Mouse (Mus musculus): ENCODE data around the gene Trpv4. TPM values are rescaled to one million over a fixed set of nuclear protein-coding genes. Genes with fewer than 3 reads are reported as not detected.

The Trpv4 gene
- polyA plus RNA-seq, 1 experiment from 2014 or later, result 1.1 TPM

DNA sequence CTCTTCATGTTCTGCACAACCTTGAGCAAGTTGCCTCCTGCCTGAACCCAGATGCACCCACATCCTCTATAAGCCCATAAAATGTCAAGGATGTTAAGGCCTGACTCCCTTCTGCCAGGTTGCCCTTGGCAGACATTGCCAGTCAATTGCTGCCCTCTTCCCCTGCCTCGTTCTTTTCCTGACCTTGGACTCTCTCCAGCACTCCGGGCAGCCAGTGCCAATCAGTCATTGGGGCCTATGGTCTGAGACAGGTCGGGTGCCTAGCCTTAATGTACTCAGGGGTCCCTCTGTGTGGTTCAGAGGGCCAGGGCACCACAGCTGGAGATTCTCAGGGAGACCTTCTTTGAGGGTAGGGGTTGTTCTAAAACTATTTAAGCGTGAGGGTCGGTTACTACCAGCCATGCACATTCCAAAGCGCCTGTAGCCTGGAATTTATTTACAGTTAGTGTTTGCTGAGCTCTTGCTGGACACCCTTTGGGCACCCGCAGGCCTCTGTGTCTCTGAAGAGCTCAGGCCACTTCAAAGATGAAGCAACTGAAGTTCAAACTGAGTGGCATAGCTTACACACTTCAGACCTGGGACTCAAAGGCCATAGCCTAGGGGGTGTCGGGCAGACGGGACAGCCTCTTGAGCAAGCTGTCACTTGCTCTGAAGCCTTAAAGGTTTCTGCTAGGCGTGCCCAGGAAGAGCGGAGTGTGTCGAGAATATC lies 84.1 kb downstream of the Trpv4 start:
- H3K36me3 ChIP-seq (replicated peaks; ENCODE audit: control insufficient read depth, insufficient read depth, low read depth, low read length), result no peaks in the 10 kb centered on the region
- H3K27me3 ChIP-seq (ENCODE audit: control insufficient read depth, insufficient read depth, low read length), result peaks cover 21% of the 10 kb centered on the region
- ATAC-seq (replicated peaks; ENCODE audit: insufficient number of reproducible peaks, low FRiP score, low TSS enrichment, low read depth) (no peak), DNase-seq (ENCODE audit: low spot score) (no peak)
- H3K9me3 ChIP-seq (replicated peaks; ENCODE audit: control insufficient read depth, low read length), result no peaks in the 10 kb centered on the region
- H3K9ac ChIP-seq (replicated peaks; ENCODE audit: low read length), result no peak overlapping the region
- WGBS, result 67% methylated on average over 12 of the region's 12 CpGs
- no peak overlapping the region for H3K4me3 ChIP-seq (ENCODE audit: low read depth, low read length)
- no peak overlapping the region for H3K27ac ChIP-seq (replicated peaks; ENCODE audit: low read depth, low read length)
- H3K4me2 ChIP-seq (ENCODE audit: low read depth, low read length), result no peak overlapping the region
- H3K4me1 ChIP-seq (ENCODE audit: control insufficient read depth, insufficient read depth, low read length), result peaks cover 35% of the 10 kb centered on the region

DNA sequence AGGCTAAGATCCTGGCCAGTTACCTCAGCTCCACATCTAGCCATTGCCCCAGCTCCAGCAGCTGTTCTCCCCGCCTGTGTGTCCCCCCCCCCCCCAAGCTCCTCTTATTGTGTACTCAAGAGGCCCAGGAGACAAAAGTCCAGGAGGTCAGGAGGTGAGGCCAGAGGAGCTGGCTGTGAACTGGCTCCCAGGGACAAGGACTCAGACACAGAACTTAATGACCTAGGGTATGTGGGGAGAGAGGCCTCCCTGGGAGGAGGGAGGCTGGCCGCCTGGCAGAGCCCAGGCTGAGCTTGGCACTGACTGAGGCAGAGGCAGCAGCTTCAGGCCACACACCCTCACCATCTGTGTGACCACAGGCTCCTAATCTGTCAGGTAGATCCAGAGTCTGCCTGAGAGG lies 85.2 kb downstream of the Trpv4 start:
- WGBS, result 18% methylated on average over 2 of the region's 2 CpGs
- no peaks in the 10 kb centered on the region for H3K36me3 ChIP-seq (replicated peaks; ENCODE audit: control insufficient read depth, insufficient read depth, low read depth, low read length)
- no peaks in the 10 kb centered on the region for H3K9me3 ChIP-seq (replicated peaks; ENCODE audit: control insufficient read depth, low read length)
- H3K9ac ChIP-seq (replicated peaks; ENCODE audit: low read length), result no peak overlapping the region
- H3K4me2 ChIP-seq (ENCODE audit: low read depth, low read length), result no peak overlapping the region
- no peak overlapping the region for H3K4me3 ChIP-seq (ENCODE audit: low read depth, low read length)
- DNase-seq (ENCODE audit: low spot score) (no peak), ATAC-seq (replicated peaks; ENCODE audit: insufficient number of reproducible peaks, low FRiP score, low TSS enrichment, low read depth) (no peak)
- H3K4me1 ChIP-seq (ENCODE audit: control insufficient read depth, insufficient read depth, low read length), result peaks cover 40% of the 10 kb centered on the region
- H3K27me3 ChIP-seq (ENCODE audit: control insufficient read depth, insufficient read depth, low read length), result peaks cover 24% of the 10 kb centered on the region
- H3K27ac ChIP-seq (replicated peaks; ENCODE audit: low read depth, low read length), result no peak overlapping the region

Other genes starting within 250 kb of the Trpv4 start
- gene Mmab, start 214.4 kb downstream of the Trpv4 start, polyA plus RNA-seq (2014; fragmentation: Nextera tagmentation; extraction: Ambion mirVana), result 22.4 and 27.2 TPM in 2 replicates
- gene Mvk, start 214.2 kb downstream of the Trpv4 start, polyA plus RNA-seq (2014; fragmentation: Nextera tagmentation; extraction: Ambion mirVana), result 53.0 and 60.9 TPM in 2 replicates
- 2.5 and 2.7 TPM in 2 replicates for gene Fam222a, start 90.4 kb downstream of the Trpv4 start, polyA plus RNA-seq (2014; fragmentation: Nextera tagmentation; extraction: Ambion mirVana)
- gene Gltp, start 32.6 kb upstream of the Trpv4 start, polyA plus RNA-seq (2014; fragmentation: Nextera tagmentation; extraction: Ambion mirVana), result 57.3 and 59.3 TPM in 2 replicates
- gene Tchp, start 49.3 kb upstream of the Trpv4 start, polyA plus RNA-seq (2014; fragmentation: Nextera tagmentation; extraction: Ambion mirVana), result 11.1 and 12.0 TPM in 2 replicates
- gene Ankrd13a, start 116.3 kb upstream of the Trpv4 start, polyA plus RNA-seq (2014; fragmentation: Nextera tagmentation; extraction: Ambion mirVana), result 58.3 and 60.4 TPM in 2 replicates
- 33.9 and 37.7 TPM in 2 replicates for gene Git2, start 117.1 kb upstream of the Trpv4 start, polyA plus RNA-seq (2014; fragmentation: Nextera tagmentation; extraction: Ambion mirVana)
- gene 1500011B03Rik, start 165.0 kb upstream of the Trpv4 start, polyA plus RNA-seq (2014; fragmentation: Nextera tagmentation; extraction: Ambion mirVana), result 115 and 121 TPM in 2 replicates
- not detected in 2 replicates for gene 4930519G04Rik, start 195.2 kb upstream of the Trpv4 start, polyA plus RNA-seq (2014; fragmentation: Nextera tagmentation; extraction: Ambion mirVana)
- gene Gm9936, start 200.3 kb upstream of the Trpv4 start, polyA plus RNA-seq (2014; fragmentation: Nextera tagmentation; extraction: Ambion mirVana), result 0.14 and 0.29 TPM in 2 replicates
- 2.5 and 2.7 TPM in 2 replicates for gene Oasl2, start 238.5 kb upstream of the Trpv4 start, polyA plus RNA-seq (2014; fragmentation: Nextera tagmentation; extraction: Ambion mirVana)

All from embryonic facial prominence, embryonic 11.5 days (tissue).